Mouse (Mus musculus): ENCODE data around the gene Nudt9.

Nudt9 gene

GRCm38 (mm10) chr5:104036686-104037085 lies 9.4 kb upstream of the Nudt9 start:
- DNase-seq (ENCODE audit: low read depth, low spot score) = no peak

GRCm38 (mm10) chr5:104039154-104039932 lies 6.8 kb upstream of the Nudt9 start:
- DNase-seq (ENCODE audit: low read depth, low spot score) = peak; percentile 77

- DNase-seq (ENCODE audit: low read depth, low spot score) = no peak
These were observed 3.2 kb upstream of the Nudt9 start for GRCm38 (mm10) chr5:104042906-104043305.

- no peak for DNase-seq (ENCODE audit: low read depth, low spot score)
These were observed 2.4 kb upstream of the Nudt9 start for GRCm38 (mm10) chr5:104043704-104044103.

- DNase-seq (ENCODE audit: low read depth, low spot score) = peak; percentile 19
These were observed 1.3 kb downstream of the Nudt9 start for GRCm38 (mm10) chr5:104047200-104048105.

GRCm38 (mm10) chr5:104048139-104048538 lies 2.0 kb downstream of the Nudt9 start:
- peak; percentile 12 for DNase-seq (ENCODE audit: low read depth, low spot score)

- peak; percentile 27 for DNase-seq (ENCODE audit: low read depth, low spot score)
These were observed 6.8 kb downstream of the Nudt9 start for GRCm38 (mm10) chr5:104052956-104053355.

GRCm38 (mm10) chr5:104054938-104055337 lies 8.8 kb downstream of the Nudt9 start:
- DNase-seq (ENCODE audit: low read depth, low spot score) = no peak

- no peak for DNase-seq (ENCODE audit: low read depth, low spot score)
These were observed 9.7 kb downstream of the Nudt9 start for GRCm38 (mm10) chr5:104055816-104056215.

- DNase-seq (ENCODE audit: low read depth, low spot score) = peak; percentile 27
These were observed 10.2 kb downstream of the Nudt9 start for GRCm38 (mm10) chr5:104056295-104056694.

- peak; percentile 27 for DNase-seq (ENCODE audit: low read depth, low spot score)
These were observed 11.9 kb downstream of the Nudt9 start for GRCm38 (mm10) chr5:104058021-104058420.

GRCm38 (mm10) chr5:104059628-104060027 lies 13.5 kb downstream of the Nudt9 start:
- peak; percentile 7 for DNase-seq (ENCODE audit: low read depth, low spot score)

GRCm38 (mm10) chr5:104060429-104060828 lies 14.3 kb downstream of the Nudt9 start:
- peak; percentile 61 for DNase-seq (ENCODE audit: low read depth, low spot score)

- DNase-seq (ENCODE audit: low read depth, low spot score) = peak; percentile 10
These were observed 16.0 kb downstream of the Nudt9 start for GRCm38 (mm10) chr5:104061936-104062772.

GRCm38 (mm10) chr5:104062773-104063551 lies 16.9 kb downstream of the Nudt9 start:
- no peak for DNase-seq (ENCODE audit: low read depth, low spot score)

GRCm38 (mm10) chr5:104068751-104069150 lies 22.6 kb downstream of the Nudt9 start:
- peak; percentile 73 for DNase-seq (ENCODE audit: low read depth, low spot score)

- no peak for DNase-seq (ENCODE audit: low read depth, low spot score)
These were observed 24.9 kb downstream of the Nudt9 start for GRCm38 (mm10) chr5:104071048-104071447.

- peak; percentile 69 for DNase-seq (ENCODE audit: low read depth, low spot score)
These were observed 26.3 kb downstream of the Nudt9 start for GRCm38 (mm10) chr5:104072272-104072886.

- no peak for DNase-seq (ENCODE audit: low read depth, low spot score)
These were observed 27.5 kb downstream of the Nudt9 start for GRCm38 (mm10) chr5:104073602-104074001.

- DNase-seq (ENCODE audit: low read depth, low spot score) = peak; percentile 71
These were observed 28.3 kb downstream of the Nudt9 start for GRCm38 (mm10) chr5:104074388-104074787.

Measured in brain, adult 2 months (tissue).